Mouse (Mus musculus) cerebellum, adult 2 months (tissue): ENCODE measurements around the gene Zfhx3.

Source experiments
- CTCF ChIP-seq: fragments of 200-500 bp; IDR thresholded peaks from 2 replicates; pipeline ENCODE4 v1.5.1; 2011; ENCODE audit warnings: low read depth, mild to moderate bottlenecking, control low read depth, low read length, moderate library complexity, borderline replicate concordance; ENCODE audit not compliant: insufficient read depth
- POLR2A ChIP-seq: fragments of 200-500 bp; IDR thresholded peaks from 2 replicates; pipeline ENCODE4 v1.6.1; 2011; ENCODE audit warnings: low read length, control low read depth, borderline replicate concordance; ENCODE audit not compliant: insufficient read depth

DNA sequence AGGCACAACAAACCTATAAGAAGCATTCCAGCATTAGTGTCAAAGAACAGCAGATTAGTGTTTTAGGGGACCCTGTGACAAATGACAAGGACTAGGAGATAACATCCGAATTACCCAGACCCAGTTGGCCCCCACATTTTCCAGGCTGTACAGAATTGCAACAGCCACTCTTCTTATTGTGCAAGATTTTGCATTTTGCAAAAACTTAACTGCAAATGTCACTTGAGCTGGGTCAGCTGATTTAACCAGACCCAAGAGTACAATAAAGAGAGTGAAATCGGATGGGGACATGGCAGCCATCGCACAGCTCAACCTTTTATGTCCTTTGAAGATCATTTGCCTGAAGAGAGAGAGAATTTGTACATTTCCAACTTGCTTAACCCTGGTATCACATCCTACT lies 720.3 kb downstream of the Zfhx3 start:
- TF ChIP-seq CTCF: no peak
- no peak for TF ChIP-seq POLR2A
